Mouse (Mus musculus) granulocyte monocyte progenitor cell, adult 5-6 weeks (primary cell): ENCODE results near the gene Pepd. TPM values are rescaled to one million over a fixed set of nuclear protein-coding genes. Genes with fewer than 3 reads are reported as not detected.
"Not testable (repeated sequence)": the region's sequence is repeated elsewhere in the genome, so short reads cannot be mapped to it uniquely, and the experiment has no call there.

Source experiments
- ATAC-seq: replicated peaks from 2 replicates; pipeline ENCODE4 v1.8.0; 2016; ENCODE audit warnings: mild to moderate bottlenecking, moderate TSS enrichment, inconsistent platforms; ENCODE audit not compliant: poor library complexity, severe bottlenecking
- total RNA-seq, 2 experiments: library from RNA; stranded (forward) in 1 of 2; stranded (reverse) in 1 of 2; fragments of 200-712, 200-1000 nt in 1 of 2; fragments of >200 nt in 1 of 2; fragmentation: Nextera tagmentation in 1 of 2; gene quantifications; 2 replicates each; pipeline ENCODE4 v1.2.3; 2014 to 2017

Gene Pepd
- total RNA-seq, 2 experiments from 2014 or later: 33.0 to 36.1 TPM

GRCm38 (mm10) chr7:34977403-34977802, 65.2 kb downstream of the Pepd start:
- no peak for ATAC-seq

DNA sequence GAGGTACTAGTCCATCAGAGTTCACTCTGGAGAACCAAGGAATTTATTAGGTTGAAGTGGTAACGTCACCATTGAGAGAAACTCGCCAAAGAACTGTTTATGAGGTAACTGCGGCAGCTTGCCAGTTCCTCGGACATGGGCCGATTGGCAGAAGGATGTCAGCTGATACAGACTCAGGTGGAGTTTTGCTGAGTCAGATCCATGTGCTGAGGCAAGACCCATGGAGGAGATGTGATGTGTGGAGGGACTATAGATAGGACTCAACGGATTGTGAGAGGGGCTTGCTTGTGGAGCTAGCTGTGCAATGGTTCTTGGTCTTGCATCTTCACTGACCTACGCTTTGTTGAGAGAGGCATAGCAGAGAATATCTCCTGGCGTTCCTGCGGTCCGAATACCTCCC, 69.6 kb downstream of the Pepd start:
- ATAC-seq: no peak

DNA sequence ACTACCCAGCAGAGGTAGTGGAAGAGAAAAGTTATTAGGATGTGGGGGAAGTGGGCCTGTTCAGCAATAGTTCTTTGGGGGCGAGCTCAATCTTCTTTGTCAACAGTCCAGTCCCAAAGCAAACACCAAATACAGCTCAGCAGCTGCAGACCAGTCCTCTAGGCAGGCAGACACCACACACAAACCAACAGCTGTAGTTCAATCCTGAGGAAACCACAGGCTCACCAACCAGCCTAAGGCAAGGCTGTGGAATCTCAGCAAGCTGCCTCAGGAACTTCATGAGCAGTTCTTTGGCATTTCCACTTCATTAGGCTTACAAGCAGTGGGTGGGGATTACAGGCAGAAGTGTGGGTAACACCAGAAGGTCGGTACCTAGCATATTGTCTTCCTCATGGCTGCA, 70.2 kb downstream of the Pepd start:
- not testable (repeated sequence) for ATAC-seq

GRCm38 (mm10) chr7:34983702-34984475, 71.7 kb downstream of the Pepd start:
- no peak for ATAC-seq

DNA sequence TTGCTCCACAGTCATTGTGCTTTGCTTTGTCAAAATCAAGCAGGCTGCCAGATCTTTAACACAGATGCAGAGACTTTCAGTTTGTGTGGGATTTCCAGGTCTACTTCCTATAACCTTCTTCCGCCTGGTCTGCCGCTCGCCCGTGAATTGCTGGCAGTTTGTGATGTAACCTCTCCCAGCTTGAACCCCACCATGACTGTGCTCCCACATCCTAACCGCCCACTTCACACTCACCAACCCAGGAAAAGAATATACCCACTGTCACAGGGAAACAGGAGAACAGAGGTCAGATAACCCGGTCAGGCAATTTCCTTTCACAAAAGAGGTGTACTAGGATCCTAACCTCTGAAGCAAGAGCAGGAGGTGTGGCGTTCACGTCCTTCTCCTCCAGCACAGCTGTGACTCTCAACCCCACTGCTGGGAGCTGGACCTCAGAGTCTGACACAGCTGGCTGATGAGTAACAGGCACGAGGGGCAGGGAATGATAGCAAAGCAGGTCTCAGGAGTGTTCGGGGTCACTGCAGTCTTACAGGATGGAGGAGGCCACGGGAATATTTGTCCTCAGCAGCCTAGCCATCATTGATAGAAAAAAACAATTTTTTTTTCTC, 72.5 kb downstream of the Pepd start:
- ATAC-seq: peak; percentile 79

DNA sequence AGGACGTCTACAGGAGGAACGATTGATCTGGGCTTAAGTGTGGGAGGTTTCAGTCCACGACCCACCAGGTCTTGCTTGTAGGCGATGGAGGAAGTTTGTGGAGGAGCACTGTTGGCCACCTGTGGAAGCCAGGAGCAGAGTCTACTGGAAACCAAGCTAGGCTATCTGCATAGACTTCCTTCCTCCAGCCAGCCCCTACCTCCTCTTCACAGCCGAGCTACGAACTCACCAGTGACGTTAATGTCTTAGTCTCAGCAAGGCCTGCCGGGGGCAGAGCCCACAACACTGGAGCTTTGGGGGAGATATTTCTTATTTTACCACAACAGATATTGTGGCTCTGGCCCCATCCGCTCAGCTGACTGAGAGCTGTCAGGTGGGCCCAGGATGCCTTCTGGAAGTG, 73.0 kb downstream of the Pepd start:
- ATAC-seq: peak; percentile 24

DNA sequence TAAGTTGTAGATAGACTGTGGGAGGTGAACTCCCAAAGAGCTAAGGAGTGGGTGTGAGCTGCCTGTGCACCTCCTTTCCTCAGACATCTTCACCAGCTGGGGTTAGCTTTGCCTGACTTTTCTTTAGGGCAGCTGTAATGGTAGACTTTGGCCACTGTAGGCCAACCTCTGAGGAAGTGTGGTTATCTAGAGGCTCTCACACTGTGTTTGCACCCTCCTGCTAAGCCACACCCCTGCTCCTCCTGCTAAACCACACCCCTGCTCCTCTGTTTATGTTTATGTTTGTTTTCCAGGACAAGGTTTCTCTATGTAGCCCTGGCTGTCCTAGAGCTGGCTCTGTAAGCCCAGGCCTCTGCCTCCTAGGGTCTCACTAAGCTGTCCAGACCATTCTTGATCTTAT, 73.5 kb downstream of the Pepd start:
- peak; percentile 26; the same call in 1 of the 2 replicates for ATAC-seq

GRCm38 (mm10) chr7:34986575-34987150, 74.5 kb downstream of the Pepd start:
- no peak for ATAC-seq

DNA sequence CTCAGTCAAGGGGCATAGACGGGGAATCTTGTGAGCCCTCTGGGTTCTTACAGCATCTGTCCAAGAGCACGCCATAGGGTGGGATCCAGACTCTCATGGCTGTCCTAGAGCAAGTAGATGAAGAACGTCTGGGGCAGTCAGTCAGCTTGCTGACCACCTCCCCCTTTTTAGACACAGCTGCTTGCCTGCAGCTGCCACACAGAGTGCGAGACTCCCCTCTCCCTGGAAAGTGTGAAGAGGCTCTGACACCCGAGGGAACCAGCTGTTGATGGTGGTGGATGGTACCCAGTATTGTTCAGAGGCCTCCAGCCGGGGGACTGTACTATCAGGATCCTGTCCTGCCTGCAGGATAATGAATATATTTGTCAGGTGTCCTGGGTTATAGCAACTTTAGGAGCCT, 75.1 kb downstream of the Pepd start:
- no peak for ATAC-seq

DNA sequence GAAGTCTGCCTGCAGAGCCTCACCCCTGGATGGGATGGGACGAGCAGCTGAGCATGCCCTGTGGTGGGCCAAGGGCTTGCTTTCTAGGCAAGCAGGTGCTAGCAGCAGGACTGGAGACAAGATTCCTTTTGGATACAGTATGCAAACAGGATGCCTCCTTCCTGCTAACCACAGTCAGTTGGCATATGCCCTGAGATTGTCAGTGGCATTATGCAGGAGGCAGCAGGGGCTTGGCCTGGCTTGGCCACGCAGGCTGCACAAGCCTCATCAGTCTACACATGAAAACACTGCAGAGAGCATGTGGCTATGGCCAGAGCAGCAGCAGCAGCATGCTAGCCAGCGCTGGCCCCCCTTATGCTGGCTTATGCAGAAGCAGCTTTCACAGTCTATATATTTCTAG, 76.3 kb downstream of the Pepd start:
- ATAC-seq: no peak

- peak; percentile 37 for ATAC-seq
These were observed 79.6 kb downstream of the Pepd start for GRCm38 (mm10) chr7:34991731-34992246.

DNA sequence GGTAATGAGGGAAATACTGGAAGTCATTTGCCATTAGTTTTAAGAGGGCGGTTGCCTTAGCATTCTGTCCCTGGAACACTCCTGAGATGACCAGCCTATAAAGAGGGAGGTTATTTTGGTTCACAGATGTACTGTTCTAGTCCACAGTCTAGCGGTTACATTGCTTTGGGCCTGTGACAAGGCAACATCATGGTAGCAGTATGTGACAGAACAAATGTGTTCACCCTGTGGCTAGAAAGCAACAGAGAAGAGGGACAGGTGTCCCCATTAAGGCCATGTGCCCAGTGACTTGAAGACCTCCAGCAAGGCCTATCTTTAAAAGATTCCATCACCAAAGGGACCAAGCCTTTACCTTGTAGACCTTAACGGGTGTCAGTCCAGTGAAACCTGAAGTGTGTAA, 80.6 kb downstream of the Pepd start:
- no peak for ATAC-seq

GRCm38 (mm10) chr7:34995872-34996662, 83.9 kb downstream of the Pepd start:
- ATAC-seq: no peak

DNA sequence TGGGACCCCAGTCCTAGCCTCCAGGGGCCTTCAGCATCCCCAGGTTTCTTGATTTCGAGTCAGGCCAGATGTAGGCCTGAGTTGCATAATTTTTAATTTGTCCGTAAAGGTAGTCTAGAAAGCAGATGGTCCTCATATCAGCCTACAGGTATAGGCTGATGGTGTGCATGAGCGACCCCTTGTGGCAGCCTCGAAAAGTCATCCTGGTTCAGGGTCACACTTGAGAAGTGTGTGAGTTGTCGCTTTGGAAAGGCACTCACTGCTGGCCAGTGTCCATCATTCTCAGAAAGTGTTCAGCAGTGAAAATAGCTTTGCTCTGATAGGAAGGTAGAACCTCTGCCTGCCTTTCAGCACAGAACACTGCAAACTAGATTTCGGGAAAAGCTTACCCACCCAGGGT, 88.7 kb downstream of the Pepd start:
- peak; percentile 68 for ATAC-seq

GRCm38 (mm10) chr7:35003171-35003737, 91.1 kb downstream of the Pepd start:
- ATAC-seq: no peak

DNA sequence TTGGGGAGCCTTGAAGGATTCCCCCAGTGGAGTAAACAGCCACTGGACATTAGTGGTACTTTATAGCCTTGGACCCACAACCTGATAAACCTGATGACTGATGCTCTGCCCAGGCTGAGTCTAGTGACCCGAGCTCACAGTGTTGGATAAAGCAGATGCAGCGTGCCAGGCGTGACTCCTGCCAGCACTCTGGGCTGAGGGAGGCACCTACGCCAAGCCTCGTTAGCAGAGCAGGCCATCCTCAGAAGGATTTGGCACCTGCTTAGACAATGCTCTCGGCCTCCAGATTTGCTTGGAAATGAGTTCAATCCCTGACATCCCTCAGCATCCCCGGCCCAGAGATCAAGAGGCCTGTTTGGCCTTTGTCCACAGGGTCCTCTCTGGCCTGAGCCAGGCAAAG, 94.5 kb downstream of the Pepd start:
- no peak for ATAC-seq

DNA sequence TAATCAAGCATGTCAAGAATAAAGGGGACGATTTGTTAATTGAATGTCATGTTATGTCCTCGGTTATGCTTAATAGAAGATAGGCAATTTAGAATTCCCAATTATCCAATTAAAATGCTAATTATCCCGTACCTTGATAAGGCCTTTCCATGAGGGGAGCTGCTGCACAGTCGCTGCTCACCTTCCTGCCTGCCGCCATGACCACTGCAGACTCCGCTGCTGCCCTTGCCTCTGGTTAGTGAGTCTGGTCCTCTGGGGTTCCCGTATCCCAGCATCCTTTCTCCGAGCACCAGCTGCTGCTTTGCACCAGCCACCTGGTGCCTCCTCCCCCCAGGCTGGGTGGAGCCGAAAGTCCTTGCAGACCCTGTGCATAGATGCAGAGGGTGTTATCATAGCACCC, 101.0 kb downstream of the Pepd start:
- no peak for ATAC-seq

GRCm38 (mm10) chr7:35015252-35015651, 103.1 kb downstream of the Pepd start:
- ATAC-seq: no peak

- ATAC-seq: no peak
These were observed 109.2 kb downstream of the Pepd start for GRCm38 (mm10) chr7:35021365-35021764.

DNA sequence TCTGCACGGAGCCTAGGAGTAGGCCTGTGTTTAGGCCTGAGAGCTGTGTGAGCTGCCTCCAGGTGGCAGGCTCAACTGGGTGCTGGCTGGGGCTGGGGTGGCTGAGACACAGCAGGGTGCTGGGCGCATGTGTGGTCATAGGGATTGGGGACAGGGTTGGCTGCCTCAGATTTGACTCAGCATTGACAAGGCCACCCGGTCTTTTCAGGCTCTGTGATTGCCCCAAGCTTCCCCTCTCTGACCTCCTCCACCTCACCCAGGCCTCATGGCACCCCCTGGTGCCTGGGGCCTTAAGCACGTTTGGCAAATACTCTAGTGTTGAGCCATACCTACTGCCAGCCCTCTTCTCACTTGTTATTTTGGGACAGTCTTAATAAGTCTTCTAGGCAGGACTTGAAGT, 111.1 kb downstream of the Pepd start:
- no peak for ATAC-seq
